Mouse (Mus musculus): ENCODE results near the gene Snap47. TPM values are rescaled to one million over a fixed set of nuclear protein-coding genes. Genes with fewer than 3 reads are reported as not detected.

Snap47 gene
- polyA plus RNA-seq, 1 experiment, result 49.7 TPM

DNA sequence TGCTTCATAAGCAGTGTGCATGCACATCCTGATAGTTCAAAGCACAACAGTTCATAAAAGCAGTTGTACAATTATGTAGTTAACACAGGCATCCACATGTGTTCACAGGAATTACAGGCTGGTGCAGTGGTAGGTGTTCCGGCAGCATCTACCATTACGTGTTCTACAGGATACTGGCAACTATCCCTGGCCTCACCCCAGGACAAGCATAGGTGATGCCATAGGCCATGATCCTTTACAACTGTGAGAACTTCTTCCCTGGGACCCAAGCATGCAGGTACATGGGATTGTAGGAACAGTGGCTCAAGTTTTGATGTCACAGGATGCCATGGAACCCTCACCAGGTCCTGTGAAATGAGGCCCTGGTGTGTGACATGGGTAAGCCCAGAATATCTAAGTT is 9.5 kb upstream of the Snap47 start:
- peaks cover 7% of the 10 kb centered on the region for H3K4me1 ChIP-seq (ENCODE audit: control insufficient read depth, insufficient read depth, low read length)
- H3K4me3 ChIP-seq (replicated peaks; ENCODE audit: extremely low read depth, low read depth, low read length), result no peak overlapping the region
- 95% methylated on average over 2 of the region's 2 CpGs for WGBS
- no peak for DNase-seq
- no peak for TF ChIP-seq CTCF (IDR thresholded peaks at IDR 0.05; ENCODE audit: insufficient read depth, low read length)
- no peak for TF ChIP-seq POLR2A (IDR thresholded peaks at IDR 0.05; ENCODE audit: borderline replicate concordance, extremely low read depth, low read depth, low read length)

DNA sequence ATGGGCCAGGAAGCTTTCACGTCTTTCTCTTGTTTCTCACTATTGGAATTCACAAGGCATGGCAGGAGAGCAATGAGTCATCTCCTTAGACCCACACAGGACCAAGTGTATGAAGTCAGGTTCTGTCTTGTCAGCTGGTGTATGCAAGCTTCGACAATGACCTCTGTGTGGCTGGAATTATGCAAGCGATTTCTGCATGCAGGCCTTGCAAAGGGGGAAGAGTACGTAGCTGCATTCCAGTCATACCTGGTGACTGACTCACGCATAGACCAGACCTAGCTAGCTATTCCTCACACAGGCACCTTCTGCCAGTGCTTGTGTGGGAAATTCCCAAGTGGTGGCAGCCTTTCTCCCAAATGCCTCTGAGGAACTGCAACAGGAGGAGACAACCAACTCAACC is 8.0 kb upstream of the Snap47 start:
- TF ChIP-seq CTCF (IDR thresholded peaks at IDR 0.05; ENCODE audit: insufficient read depth, low read length) (no peak), POLR2A (IDR thresholded peaks at IDR 0.05; ENCODE audit: borderline replicate concordance, extremely low read depth, low read depth, low read length) (no peak)
- H3K4me3 ChIP-seq (replicated peaks; ENCODE audit: extremely low read depth, low read depth, low read length), result no peak overlapping the region
- DNase-seq, result peak; percentile 73
- H3K4me1 ChIP-seq (ENCODE audit: control insufficient read depth, insufficient read depth, low read length), result peaks cover 7% of the 10 kb centered on the region
- 36% methylated on average over 5 of the region's 5 CpGs for WGBS

DNA sequence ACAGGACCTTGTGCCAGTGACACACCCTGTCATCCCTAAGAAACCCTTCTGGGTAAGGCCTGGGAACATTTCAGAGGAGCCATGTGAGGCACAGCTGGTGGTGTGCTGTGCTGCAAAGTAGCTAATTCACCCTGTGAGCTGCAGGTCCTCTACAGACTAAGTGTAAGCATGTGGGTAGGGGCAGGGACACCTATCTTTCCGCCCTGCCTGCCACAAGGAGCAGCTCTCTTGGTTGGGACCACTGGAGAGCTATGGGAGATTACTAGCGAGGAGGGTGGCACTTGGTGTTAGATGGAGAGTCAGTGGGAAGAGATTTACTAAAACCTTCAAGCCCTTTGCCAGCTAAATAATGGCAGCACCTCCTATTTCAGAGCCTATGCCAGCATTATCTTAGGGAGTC is 5.9 kb upstream of the Snap47 start:
- WGBS, result 87% methylated on average over 2 of the region's 2 CpGs
- no peak for TF ChIP-seq CTCF (IDR thresholded peaks at IDR 0.05; ENCODE audit: insufficient read depth, low read length)
- TF ChIP-seq POLR2A (IDR thresholded peaks at IDR 0.05; ENCODE audit: borderline replicate concordance, extremely low read depth, low read depth, low read length), result no peak
- H3K4me3 ChIP-seq (replicated peaks; ENCODE audit: extremely low read depth, low read depth, low read length), result no peak overlapping the region
- peaks cover 7% of the 10 kb centered on the region for H3K4me1 ChIP-seq (ENCODE audit: control insufficient read depth, insufficient read depth, low read length)
- no peak for DNase-seq

DNA sequence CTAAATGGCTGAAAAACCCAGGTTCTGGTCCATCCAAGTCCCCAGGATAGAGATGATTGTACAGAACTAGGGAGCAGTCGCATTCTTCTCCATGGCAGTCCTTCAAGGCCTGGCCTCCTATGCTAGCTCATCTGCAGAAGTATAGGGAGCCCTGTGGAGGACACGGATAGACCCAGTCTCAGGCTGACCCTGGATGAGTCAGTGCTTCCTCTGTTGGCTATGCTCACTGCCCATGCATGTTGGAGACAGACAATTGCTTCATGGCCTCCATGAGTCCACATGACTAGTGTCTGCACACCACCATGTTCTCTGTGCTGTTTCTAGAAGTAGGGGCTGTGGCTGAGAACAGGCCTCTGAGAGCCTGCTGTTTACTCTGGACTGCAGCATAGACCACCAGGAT is 5.4 kb upstream of the Snap47 start:
- Histone ChIP-seq H3K4me3 (replicated peaks; ENCODE audit: extremely low read depth, low read depth, low read length) (no peak overlapping the region), H3K4me1 (ENCODE audit: control insufficient read depth, insufficient read depth, low read length) (peaks cover 7% of the 10 kb centered on the region)
- no peak for DNase-seq
- WGBS, result 78% methylated on average over 2 of the region's 2 CpGs
- no peak for TF ChIP-seq CTCF (IDR thresholded peaks at IDR 0.05; ENCODE audit: insufficient read depth, low read length)
- no peak for TF ChIP-seq POLR2A (IDR thresholded peaks at IDR 0.05; ENCODE audit: borderline replicate concordance, extremely low read depth, low read depth, low read length)

DNA sequence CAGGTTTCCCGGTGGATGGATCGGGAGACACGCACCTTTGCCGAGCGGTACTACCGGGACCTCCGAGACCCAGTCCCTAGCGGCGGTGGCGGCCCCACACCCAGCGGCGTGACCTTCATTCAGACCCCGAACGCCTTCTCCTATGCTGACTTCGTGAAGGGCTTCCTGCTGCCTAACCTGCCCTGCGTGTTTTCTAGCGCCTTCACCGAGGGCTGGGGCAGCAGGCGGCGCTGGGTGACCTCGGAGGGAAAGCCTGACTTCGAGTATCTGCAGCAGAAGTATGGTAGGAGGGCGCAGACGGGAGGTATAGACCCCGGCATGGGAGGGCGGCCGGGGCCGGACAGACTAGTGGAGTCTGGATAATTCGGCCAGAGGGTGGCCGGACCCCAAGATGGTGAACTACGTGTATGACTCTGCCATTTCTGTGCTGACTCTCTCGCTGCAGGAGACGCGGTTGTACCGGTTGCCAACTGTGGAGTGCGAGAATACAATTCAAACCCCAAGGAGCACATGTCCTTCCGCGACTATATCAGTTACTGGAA is 685 bp downstream of the Snap47 start:
- TF ChIP-seq CTCF (IDR thresholded peaks at IDR 0.05; ENCODE audit: insufficient read depth, low read length), result no peak
- TF ChIP-seq POLR2A (IDR thresholded peaks at IDR 0.05; ENCODE audit: borderline replicate concordance, extremely low read depth, low read depth, low read length), result no peak
- Histone ChIP-seq H3K4me1 (ENCODE audit: control insufficient read depth, insufficient read depth, low read length) (peaks cover 6% of the 10 kb centered on the region), H3K4me3 (replicated peaks; ENCODE audit: extremely low read depth, low read depth, low read length) (peak overlapping the region; percentile 96)
- WGBS, result 2% methylated on average over 38 of the region's 38 CpGs
- no peak for DNase-seq

DNA sequence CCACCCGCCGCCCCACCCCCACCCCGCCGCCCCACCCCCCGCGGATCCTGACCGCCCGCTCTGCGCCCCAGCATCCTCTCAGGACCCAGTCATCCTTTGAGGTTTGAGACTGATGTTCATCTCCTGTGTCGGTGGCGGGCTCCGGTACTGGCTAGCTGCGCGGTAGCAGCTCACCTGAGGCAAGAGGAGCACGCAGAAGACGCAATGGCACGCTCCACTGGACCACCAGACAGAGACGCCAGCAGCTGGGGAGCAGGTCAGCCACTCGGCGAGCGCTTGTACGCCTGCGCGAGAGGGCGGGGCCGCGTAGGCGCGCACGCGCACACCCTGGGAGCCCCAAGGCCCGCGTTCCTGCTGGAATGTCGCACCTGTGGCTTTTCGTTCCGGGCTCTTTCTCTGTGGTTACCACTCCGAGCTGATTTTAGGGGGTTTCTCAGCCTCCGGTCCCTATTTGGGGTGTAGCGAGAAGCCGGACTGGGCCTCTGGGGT is 1.2 kb downstream of the Snap47 start, which contains the start of gene Jmjd4:
Gene Jmjd4 (plus strand): TSS at position 305 of the 489 bp plus-strand sequence.
- H3K4me1 ChIP-seq (ENCODE audit: control insufficient read depth, insufficient read depth, low read length), result peaks cover 6% of the 10 kb centered on the region
- peak within 1 kb of the TSS; percentile 96 for H3K4me3 ChIP-seq (replicated peaks; ENCODE audit: extremely low read depth, low read depth, low read length)
- under 1% methylated on average over 31 of the region's 40 CpGs for WGBS
- DNase-seq, result peak; percentile 93
- TF ChIP-seq POLR2A (IDR thresholded peaks at IDR 0.05; ENCODE audit: borderline replicate concordance, extremely low read depth, low read depth, low read length) (peak; percentile 83; the same call in 1 of the 2 replicates), CTCF (IDR thresholded peaks at IDR 0.05; ENCODE audit: insufficient read depth, low read length) (no peak)

DNA sequence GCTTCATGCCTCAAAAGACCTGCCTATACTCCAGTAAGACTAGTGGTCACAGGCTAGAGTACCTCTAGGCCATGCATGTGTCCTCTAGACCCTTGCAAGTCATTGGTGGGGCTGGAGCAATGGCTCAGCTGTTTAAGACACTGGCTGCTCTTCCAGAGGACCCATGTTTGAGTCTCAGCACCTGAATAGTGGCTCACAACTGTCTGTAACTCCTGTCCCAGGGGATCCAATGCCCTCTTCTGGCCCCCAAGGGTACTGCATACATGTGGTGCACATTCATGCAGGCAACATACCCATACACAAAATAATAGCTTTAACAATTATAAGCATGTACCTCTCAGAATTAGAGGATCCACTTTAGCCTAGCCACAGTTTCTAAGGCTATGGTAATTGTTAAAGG is 7.9 kb downstream of the Snap47 start:
- TF ChIP-seq POLR2A (IDR thresholded peaks at IDR 0.05; ENCODE audit: borderline replicate concordance, extremely low read depth, low read depth, low read length) (no peak), CTCF (IDR thresholded peaks at IDR 0.05; ENCODE audit: insufficient read depth, low read length) (no peak)
- H3K4me1 ChIP-seq (ENCODE audit: control insufficient read depth, insufficient read depth, low read length), result no peaks in the 10 kb centered on the region
- no peak for DNase-seq
- H3K4me3 ChIP-seq (replicated peaks; ENCODE audit: extremely low read depth, low read depth, low read length), result no peak overlapping the region

DNA sequence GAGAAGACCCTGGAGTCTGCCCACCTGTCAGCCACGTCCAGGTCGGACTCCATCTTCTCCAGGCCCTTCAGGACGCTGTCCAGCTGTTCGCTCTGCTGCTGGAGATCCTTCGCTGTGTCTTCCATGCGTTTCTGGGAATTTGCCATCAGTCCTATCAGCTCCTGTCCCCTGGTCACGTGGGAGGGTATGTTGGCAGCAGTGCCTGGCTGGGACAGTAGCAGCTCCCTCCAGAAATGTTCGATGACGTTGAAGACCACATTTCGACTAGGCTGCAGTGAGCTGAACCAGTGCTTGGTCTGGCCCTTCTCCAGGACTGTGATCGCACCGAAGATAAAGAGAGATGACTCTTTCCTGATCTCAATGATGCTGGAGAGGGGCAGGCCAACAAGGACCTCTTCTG is 13.0 kb downstream of the Snap47 start:
- Histone ChIP-seq H3K4me1 (ENCODE audit: control insufficient read depth, insufficient read depth, low read length) (no peaks in the 10 kb centered on the region), H3K4me3 (replicated peaks; ENCODE audit: extremely low read depth, low read depth, low read length) (no peak overlapping the region)
- WGBS, result 85% methylated on average over 12 of the region's 12 CpGs
- no peak for DNase-seq
- TF ChIP-seq CTCF (IDR thresholded peaks at IDR 0.05; ENCODE audit: insufficient read depth, low read length) (no peak), POLR2A (IDR thresholded peaks at IDR 0.05; ENCODE audit: borderline replicate concordance, extremely low read depth, low read depth, low read length) (no peak)

DNA sequence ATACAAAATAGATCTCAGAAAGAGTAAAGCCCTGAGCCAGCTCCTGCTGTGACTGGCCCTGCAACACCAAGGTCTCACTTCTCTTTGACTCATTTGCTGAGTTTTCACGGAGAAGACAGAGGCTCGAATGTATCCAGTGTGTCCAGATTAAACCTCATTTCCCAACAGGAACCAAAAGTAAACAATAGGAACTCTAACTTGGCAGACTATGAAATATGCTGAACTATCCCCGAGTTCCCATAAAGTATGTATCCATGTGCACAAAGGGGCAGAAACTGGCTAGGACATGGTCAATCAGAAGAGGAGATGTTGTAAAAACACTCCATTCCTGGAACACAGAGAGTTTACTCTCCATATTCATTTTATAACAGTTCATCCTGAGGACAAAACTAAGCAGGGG is 18.7 kb downstream of the Snap47 start:
- Histone ChIP-seq H3K4me3 (replicated peaks; ENCODE audit: extremely low read depth, low read depth, low read length) (no peak overlapping the region), H3K4me1 (ENCODE audit: control insufficient read depth, insufficient read depth, low read length) (peaks cover 4% of the 10 kb centered on the region)
- 13% methylated on average over 3 of the region's 3 CpGs for WGBS
- no peak for DNase-seq
- TF ChIP-seq CTCF (IDR thresholded peaks at IDR 0.05; ENCODE audit: insufficient read depth, low read length), result no peak
- no peak for TF ChIP-seq POLR2A (IDR thresholded peaks at IDR 0.05; ENCODE audit: borderline replicate concordance, extremely low read depth, low read depth, low read length)

DNA sequence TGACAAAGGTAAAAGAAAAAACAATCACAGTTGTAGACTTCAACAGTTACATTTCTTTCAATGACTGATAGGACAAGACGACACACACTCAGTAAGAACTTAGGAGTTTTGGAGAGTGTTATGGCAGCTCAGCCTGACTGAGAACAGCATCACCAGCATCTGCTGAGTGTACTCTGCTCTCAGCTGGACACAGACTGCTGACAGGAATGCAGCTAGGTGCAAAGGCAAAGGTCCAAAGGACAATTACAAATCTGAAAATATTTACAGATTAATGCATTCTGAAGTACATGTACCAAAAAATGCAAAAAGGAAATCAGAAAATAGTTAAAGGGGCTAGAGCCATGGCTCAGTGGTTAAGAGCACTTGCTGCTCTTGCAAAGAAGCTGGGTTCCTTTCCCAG is 21.0 kb downstream of the Snap47 start:
- peaks cover 5% of the 10 kb centered on the region for H3K4me1 ChIP-seq (ENCODE audit: control insufficient read depth, insufficient read depth, low read length)
- no peak overlapping the region for H3K4me3 ChIP-seq (replicated peaks; ENCODE audit: extremely low read depth, low read depth, low read length)
- TF ChIP-seq POLR2A (IDR thresholded peaks at IDR 0.05; ENCODE audit: borderline replicate concordance, extremely low read depth, low read depth, low read length) (no peak), CTCF (IDR thresholded peaks at IDR 0.05; ENCODE audit: insufficient read depth, low read length) (no peak)
- 73% methylated on average over 1 of the region's 1 CpGs for WGBS
- DNase-seq, result no peak
